12 mouse cellular contexts compared by ENCODE assay signal in genomic region chr7:116713200-116713599, GRCm38 (mm10).
A peak's percentile ranks its signal among the peaks of the same experiment; 100 is the strongest.
DNase-seq lines count a peak whose midpoint lies in the region; ATAC-seq and TF ChIP-seq lines count a peak whose summit lies in the region.
"Had no signal": no experiment of that assay in that cellular context is flagged by ENCODE, and none has a peak within 500 bp of the region (broad histone marks: within the 10 kb centered on the region; RNA-seq: fewer than 3 reads in every experiment).

No protein-coding gene starts in this region.

- DNase-seq in cerebellum, adult 2 months: peak; percentile 6 to 7
- DNase-seq in cerebellum, adult 9-11 months: no peak
- DNase-seq in hindbrain, embryonic 14.5 days (ENCODE audit: low spot score): peak; percentile 42
- no peak for DNase-seq in hindbrain, embryonic 11.5 days (ENCODE audit: low spot score)
- DNase-seq in right cerebral cortex, postnatal 10 days (ENCODE audit: low spot score in 2 of 2): peak; percentile 28 to 34
- DNase-seq in right cerebral cortex, adult 2 months (ENCODE audit: low spot score in 2 of 2): no peak
- DNase-seq in retina, postnatal 1 day: peak; percentile 77
- DNase-seq in gastrocnemius, postnatal 36 days: no peak
- DNase-seq: gastrocnemius, postnatal 14 days; heart, postnatal 4 days; kidney, postnatal 10 days; lung, adult 2 months had no signal

- no peak overlapping the region for H3K4me2 ChIP-seq in hindbrain, embryonic 14.5 days (replicated peaks)
- H3K4me2 ChIP-seq in hindbrain, embryonic 11.5 days (replicated peaks; ENCODE audit: low read depth, low read length): no peak overlapping the region

- H3K27ac ChIP-seq in cerebellum, adult 2 months (ENCODE audit: insufficient read depth, low read length): no peak overlapping the region
- H3K27ac ChIP-seq in hindbrain, embryonic 14.5 days: no peak overlapping the region
- H3K27ac ChIP-seq in hindbrain, embryonic 11.5 days (ENCODE audit: low read depth, low read length): no peak overlapping the region

- H3K4me3 ChIP-seq in cerebellum, adult 2 months (replicated peaks; ENCODE audit: insufficient read depth, low read depth, low read length): no peak overlapping the region
- no peak overlapping the region for H3K4me3 ChIP-seq in hindbrain, embryonic 14.5 days (replicated peaks; ENCODE audit: low read length)
- no peak overlapping the region for H3K4me3 ChIP-seq in hindbrain, embryonic 11.5 days (ENCODE audit: low read depth, low read length)

- no peaks in the 10 kb centered on the region for H3K9me3 ChIP-seq in hindbrain, embryonic 14.5 days (ENCODE audit: control insufficient read depth, low read length)
- H3K9me3 ChIP-seq in hindbrain, embryonic 11.5 days (ENCODE audit: control insufficient read depth, low read length): no peaks in the 10 kb centered on the region

- TF ChIP-seq CTCF in cerebellum, adult 2 months (IDR thresholded peaks at IDR 0.05; ENCODE audit: borderline replicate concordance, insufficient read depth, low read depth, low read length): no peak

- intact Hi-C loops in gastrocnemius, postnatal 36 days (cut with DNase I): no loop called here

- H3K36me3 ChIP-seq in hindbrain, embryonic 14.5 days (replicated peaks; ENCODE audit: control insufficient read depth, insufficient read depth): no peaks in the 10 kb centered on the region
- H3K36me3 ChIP-seq in hindbrain, embryonic 11.5 days (ENCODE audit: control insufficient read depth, insufficient read depth, low read length): no peaks in the 10 kb centered on the region

- no peaks in the 10 kb centered on the region for H3K27me3 ChIP-seq in cerebellum, adult 2 months (ENCODE audit: control insufficient read depth, insufficient read depth, low read length)
- H3K27me3 ChIP-seq in hindbrain, embryonic 14.5 days (ENCODE audit: control insufficient read depth, insufficient read depth, low read length): no peaks in the 10 kb centered on the region
- no peaks in the 10 kb centered on the region for H3K27me3 ChIP-seq in hindbrain, embryonic 11.5 days (ENCODE audit: control insufficient read depth, insufficient read depth, low read length)

- H3K4me1 ChIP-seq in cerebellum, adult 2 months (ENCODE audit: control insufficient read depth, insufficient read depth, low read length): no peaks in the 10 kb centered on the region
- H3K4me1 ChIP-seq in hindbrain, embryonic 14.5 days (replicated peaks; ENCODE audit: control insufficient read depth, insufficient read depth, low read length): no peaks in the 10 kb centered on the region
- H3K4me1 ChIP-seq in hindbrain, embryonic 11.5 days (replicated peaks; ENCODE audit: control insufficient read depth, insufficient read depth, low read length): no peaks in the 10 kb centered on the region

- TF ChIP-seq POLR2A in cerebellum, adult 2 months (IDR thresholded peaks at IDR 0.05; ENCODE audit: borderline replicate concordance, insufficient read depth, low read length): no peak

- 15% methylated on average over 8 of the region's 8 CpGs for WGBS in cerebellum, adult 2 months
- 57% methylated on average over 8 of the region's 8 CpGs for WGBS in hindbrain, embryonic 14.5 days
- WGBS in hindbrain, embryonic 11.5 days: 89% methylated on average over 8 of the region's 8 CpGs

- H3K9ac ChIP-seq in hindbrain, embryonic 14.5 days: no peak overlapping the region
- H3K9ac ChIP-seq in hindbrain, embryonic 11.5 days (ENCODE audit: low read depth, low read length): no peak overlapping the region

- ATAC-seq in hindbrain, embryonic 14.5 days (ENCODE audit: low FRiP score): 0 out of 2 replicates have a peak, but pooled peaks have one; percentile 11
- no peak for ATAC-seq in hindbrain, embryonic 11.5 days (ENCODE audit: low FRiP score)

Comparison
In these comparisons a context has a peak if more than half of its experiments do, and no peak if none do; other contexts are left out.
1. DNase-seq: peak in cerebellum, adult 2 months (2 of 2), hindbrain, embryonic 14.5 days (single experiment), right cerebral cortex, postnatal 10 days (2 of 2) and retina, postnatal 1 day (single experiment); none in cerebellum, adult 9-11 months (single experiment), hindbrain, embryonic 11.5 days (single experiment), right cerebral cortex, adult 2 months (0 of 2) and gastrocnemius, postnatal 36 days (0 of 2).